Comparison of ENCODE assay signal across 8 mouse cellular contexts in the genomic region with DNA sequence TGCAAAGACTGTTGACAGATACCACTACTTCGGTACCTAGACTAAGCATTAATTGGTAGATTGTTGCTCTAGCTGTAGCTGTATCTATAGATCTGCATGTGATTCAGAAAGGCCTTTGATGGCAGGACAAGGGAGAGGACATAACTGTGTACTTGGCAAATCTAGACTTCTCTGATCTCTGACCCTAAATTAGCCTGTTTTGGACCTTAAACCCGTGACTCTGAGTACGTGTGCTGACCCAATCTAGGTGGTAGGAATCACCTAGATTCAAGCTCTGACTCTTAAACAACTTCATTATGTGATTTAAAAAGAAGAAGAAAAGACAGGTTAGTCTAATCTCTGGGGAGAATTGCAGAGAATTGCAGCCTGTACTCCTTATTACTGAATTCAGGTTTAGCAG. TPM values are rescaled to one million over a fixed set of nuclear protein-coding genes. Genes with fewer than 3 reads are reported as not detected.
DNase-seq lines count a peak whose midpoint lies in the region; ATAC-seq and TF ChIP-seq lines count a peak whose summit lies in the region.

A gene (plus strand): TSS at position 221 of the 400 bp plus-strand sequence.

- no peak for DNase-seq in lung, embryonic 14.5 days
- DNase-seq in lung, postnatal 10 days, result no peak
- no peak for DNase-seq in heart, postnatal 36 days
- no peak for DNase-seq in cerebellum, adult 11 months
- no peak for DNase-seq in gastrocnemius, postnatal 14 days

- H3K27ac ChIP-seq in lung, embryonic 14.5 days (ENCODE audit: low read depth), result no peak within 1 kb of the TSS
- H3K27ac ChIP-seq in limb, embryonic 13.5 days, result peak within 1 kb of the TSS; percentile 48; the same call in 1 of the 2 replicates
- no peak within 1 kb of the TSS for H3K27ac ChIP-seq in stomach, embryonic 15.5 days

- peaks cover 28% of the 10 kb centered on the region for H3K36me3 ChIP-seq in lung, embryonic 14.5 days (ENCODE audit: insufficient read depth)
- peaks cover 19% of the 10 kb centered on the region for H3K36me3 ChIP-seq in limb, embryonic 13.5 days
- H3K36me3 ChIP-seq in stomach, embryonic 15.5 days, result 0 out of 2 replicates have a peak, but pooled peaks cover 6% of the 10 kb centered on the region

- no peaks in the 10 kb centered on the region for H3K27me3 ChIP-seq in lung, embryonic 14.5 days (ENCODE audit: insufficient read depth, low read length)
- no peaks in the 10 kb centered on the region for H3K27me3 ChIP-seq in limb, embryonic 13.5 days
- H3K27me3 ChIP-seq in stomach, embryonic 15.5 days (replicated peaks), result no peaks in the 10 kb centered on the region

- H3K9me3 ChIP-seq in lung, embryonic 14.5 days (ENCODE audit: low read depth, low read length), result no peaks in the 10 kb centered on the region
- no peaks in the 10 kb centered on the region for H3K9me3 ChIP-seq in limb, embryonic 13.5 days
- H3K9me3 ChIP-seq in stomach, embryonic 15.5 days, result no peaks in the 10 kb centered on the region

- no peaks in the 10 kb centered on the region for H3K4me1 ChIP-seq in lung, embryonic 14.5 days (ENCODE audit: insufficient read depth)
- peaks cover 20% of the 10 kb centered on the region for H3K4me1 ChIP-seq in limb, embryonic 13.5 days
- H3K4me1 ChIP-seq in stomach, embryonic 15.5 days, result peaks cover 15% of the 10 kb centered on the region; the same call in 1 of the 2 replicates

- no peak within 1 kb of the TSS for H3K4me3 ChIP-seq in lung, embryonic 14.5 days (ENCODE audit: low read depth, low read length)
- H3K4me3 ChIP-seq in limb, embryonic 13.5 days, result no peak within 1 kb of the TSS
- H3K4me3 ChIP-seq in stomach, embryonic 15.5 days (replicated peaks), result no peak within 1 kb of the TSS

- no peak within 1 kb of the TSS for H3K9ac ChIP-seq in lung, embryonic 14.5 days
- no peak within 1 kb of the TSS for H3K9ac ChIP-seq in limb, embryonic 13.5 days
- H3K9ac ChIP-seq in stomach, embryonic 15.5 days, result no peak within 1 kb of the TSS

- no peak for ATAC-seq in lung, embryonic 14.5 days (ENCODE audit: insufficient read depth)
- ATAC-seq in common myeloid progenitor, adult 5-6 weeks (replicated peaks; ENCODE audit: low read depth, poor library complexity, severe bottlenecking), result no peak
- no peak for ATAC-seq in limb, embryonic 13.5 days (ENCODE audit: low FRiP score, low read depth)
- ATAC-seq in stomach, embryonic 15.5 days (ENCODE audit: insufficient read depth, low FRiP score, low read depth), result no peak

- WGBS in lung, embryonic 14.5 days, result 94% methylated on average over 3 of the region's 3 CpGs
- WGBS in limb, embryonic 13.5 days, result 81% methylated on average over 3 of the region's 3 CpGs
- 91% methylated on average over 3 of the region's 3 CpGs for WGBS in stomach, embryonic 15.5 days

- TF ChIP-seq CTCF in lung, embryonic 14.5 days (IDR thresholded peaks at IDR 0.05; ENCODE audit: low read depth), result no peak

- intact Hi-C loops in heart, postnatal 36 days (cut with DNase I), result loop anchor here (5.0 kb wide), 1 partner anchor 292 kb away; no protein-coding TSS in a partner anchor
- intact Hi-C loops in gastrocnemius, postnatal 14 days (cut with DNase I; ENCODE audit: low total_unique reads), result loop anchor here (2.0 kb wide), 1 partner anchor 40 kb away; no protein-coding TSS in a partner anchor

- H3K4me2 ChIP-seq in lung, embryonic 14.5 days, result no peak within 1 kb of the TSS
- H3K4me2 ChIP-seq in limb, embryonic 13.5 days (replicated peaks), result no peak within 1 kb of the TSS
- no peak within 1 kb of the TSS for H3K4me2 ChIP-seq in stomach, embryonic 15.5 days

RNA-seq across cellular contexts. Expression of the gene that starts here (rescaled TPM):
- 72.9 and 73.7 TPM in 2 replicates for polyA plus RNA-seq in lung, embryonic 14.5 days (2014; fragmentation: Nextera tagmentation; extraction: Ambion mirVana)
- total RNA-seq in common myeloid progenitor, adult 5-6 weeks (2017), result 66.6 and 66.9 TPM in 2 replicates
- total RNA-seq in heart, postnatal 36 days (2021), result 10 to 100 TPM; 11.4 to 12.5 TPM
- 74.3 and 77.3 TPM in 2 replicates for polyA plus RNA-seq in limb, embryonic 13.5 days (2015; fragmentation: Nextera tagmentation; extraction: Ambion mirVana)
- 74.3 and 74.5 TPM in 2 replicates for polyA plus RNA-seq in stomach, embryonic 15.5 days (2015; fragmentation: Nextera tagmentation; extraction: Ambion mirVana)
- 1 to 10 TPM; 5.5 to 5.8 TPM for total RNA-seq in gastrocnemius, postnatal 14 days (2021)
